Mouse (Mus musculus): ENCODE results near the gene Clpb. TPM values are rescaled to one million over a fixed set of nuclear protein-coding genes. Genes with fewer than 3 reads are reported as not detected.

Clpb gene
- polyA plus RNA-seq, 1 experiment, result 45.7 TPM

DNA sequence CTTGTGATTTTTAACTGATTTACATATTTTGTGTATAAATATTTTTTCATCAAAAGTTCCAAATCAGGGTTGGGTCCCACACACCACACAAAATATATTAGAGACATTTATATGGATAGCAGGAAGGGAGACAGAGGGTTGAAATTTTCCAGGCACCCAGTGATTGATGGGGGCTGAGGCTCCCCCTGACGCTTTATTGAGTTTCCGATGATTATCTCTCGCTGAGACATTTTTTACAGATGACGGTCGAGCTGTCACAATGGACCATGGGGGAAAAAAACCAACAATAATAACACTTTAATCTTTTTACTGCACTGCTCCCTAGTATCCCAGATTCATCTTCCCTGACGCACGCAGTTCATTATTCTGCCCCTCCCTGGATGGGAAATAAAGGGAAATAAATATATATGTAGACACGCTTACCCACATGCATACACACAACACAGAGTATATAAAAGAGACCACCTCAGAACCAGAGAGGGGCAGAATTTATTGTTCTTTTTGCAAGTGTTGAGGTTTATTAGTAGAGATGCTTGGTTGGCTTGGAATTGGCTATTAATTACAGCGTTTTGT lies 50.5 kb downstream of the Clpb start:
- no peak for DNase-seq (ENCODE audit: extremely low spot score in 1 of 2, low spot score in 1 of 2)

DNA sequence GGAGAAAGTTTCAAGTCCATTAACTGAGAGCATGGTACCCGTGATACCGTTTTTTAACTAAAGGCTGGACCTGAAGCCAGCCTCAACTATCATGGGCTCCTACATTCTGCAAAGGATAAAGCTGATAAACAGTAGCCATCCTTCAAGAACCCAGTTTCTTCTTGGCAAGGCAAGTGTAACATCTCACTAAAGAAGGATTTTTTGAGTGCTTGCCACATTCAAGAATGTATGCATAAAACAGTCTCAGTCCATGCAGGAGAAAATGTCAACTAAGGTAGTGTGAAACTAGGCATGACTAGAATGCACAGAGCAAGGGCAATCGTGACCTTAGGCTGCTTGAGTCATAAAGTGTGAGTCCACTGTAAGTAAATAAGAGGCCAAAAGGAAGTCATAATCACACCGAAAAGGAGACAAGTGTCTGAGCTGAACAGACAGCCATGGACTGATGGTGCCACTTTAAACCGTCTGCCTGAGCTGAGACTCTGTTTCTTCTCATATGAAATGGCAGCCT lies 51.7 kb downstream of the Clpb start:
- peak in 1 of 2 experiments; percentile 47 for DNase-seq (ENCODE audit: extremely low spot score in 1 of 2, low spot score in 1 of 2)

DNA sequence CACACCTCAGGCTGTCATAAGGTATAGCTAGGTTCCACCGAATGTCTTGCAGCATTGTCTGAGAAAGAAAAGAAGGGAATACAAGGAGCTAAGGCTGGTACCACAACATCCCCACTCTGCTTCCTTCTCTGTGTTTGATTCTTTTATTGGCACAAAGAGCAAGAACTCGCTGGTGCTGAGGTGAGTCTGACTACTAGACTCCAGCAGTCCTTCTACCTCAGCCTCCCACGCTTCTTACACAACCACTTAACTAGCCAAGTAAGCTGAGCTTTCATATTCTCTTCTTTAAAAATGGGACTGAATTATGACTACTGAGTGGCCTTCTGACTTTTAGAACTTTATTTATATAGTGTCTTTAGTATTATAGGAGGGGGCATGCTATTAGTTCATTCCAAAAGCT lies 56.9 kb downstream of the Clpb start:
- no peak for DNase-seq (ENCODE audit: extremely low spot score in 1 of 2, low spot score in 1 of 2)

DNA sequence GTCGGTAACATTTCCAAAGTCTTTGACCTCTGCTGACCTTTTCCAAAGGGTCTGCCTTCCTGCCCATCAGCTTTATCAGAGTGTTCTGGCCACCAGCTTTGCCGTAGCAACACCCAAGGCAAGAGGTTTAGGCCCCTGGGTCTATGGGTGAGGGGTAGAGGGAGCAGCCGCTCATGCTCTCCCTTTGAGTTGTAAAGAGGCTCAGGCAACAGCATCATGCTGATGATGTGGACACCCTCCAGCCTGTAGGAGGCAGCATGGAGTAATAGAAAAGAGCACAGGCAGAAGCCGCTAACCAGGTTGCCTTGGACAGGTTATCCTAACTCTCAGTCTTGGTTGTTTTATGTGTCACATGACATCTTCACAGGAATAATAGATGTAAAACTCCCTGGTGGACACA lies 61.6 kb downstream of the Clpb start:
- no peak for DNase-seq (ENCODE audit: extremely low spot score in 1 of 2, low spot score in 1 of 2)

- DNase-seq (ENCODE audit: extremely low spot score in 1 of 2, low spot score in 1 of 2), result no peak
These were observed 63.5 kb downstream of the Clpb start for GRCm38 (mm10) chr7:101726980-101727379.

DNA sequence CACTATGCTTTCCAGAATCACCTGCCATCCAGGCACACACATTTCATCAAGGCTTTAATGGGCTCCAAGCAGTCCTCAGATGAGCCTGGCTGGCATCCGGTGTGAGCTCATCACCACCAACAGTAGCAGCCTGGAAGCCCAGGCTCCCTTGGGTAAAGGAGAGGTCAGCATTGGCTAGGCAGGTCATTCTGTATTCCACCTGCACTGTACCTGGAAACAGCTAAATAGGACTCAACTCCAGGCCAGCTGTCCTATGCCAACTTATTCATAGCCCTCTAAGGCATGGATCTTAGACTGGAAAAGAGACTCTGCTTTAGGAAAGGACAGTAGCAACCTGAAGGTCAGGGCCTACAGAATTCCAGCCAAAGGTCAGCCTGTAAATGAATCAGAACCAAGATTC lies 68.7 kb downstream of the Clpb start:
- DNase-seq (ENCODE audit: extremely low spot score in 1 of 2, low spot score in 1 of 2), result no peak

GRCm38 (mm10) chr7:101733042-101733441 lies 69.6 kb downstream of the Clpb start:
- DNase-seq (ENCODE audit: extremely low spot score in 1 of 2, low spot score in 1 of 2), result no peak

- no peak for DNase-seq (ENCODE audit: extremely low spot score in 1 of 2, low spot score in 1 of 2)
These were observed 71.9 kb downstream of the Clpb start for GRCm38 (mm10) chr7:101735297-101735696.

GRCm38 (mm10) chr7:101737735-101738134 lies 74.3 kb downstream of the Clpb start:
- DNase-seq (ENCODE audit: extremely low spot score in 1 of 2, low spot score in 1 of 2), result no peak

GRCm38 (mm10) chr7:101739602-101740001 lies 76.2 kb downstream of the Clpb start:
- DNase-seq (ENCODE audit: extremely low spot score in 1 of 2, low spot score in 1 of 2), result no peak

DNA sequence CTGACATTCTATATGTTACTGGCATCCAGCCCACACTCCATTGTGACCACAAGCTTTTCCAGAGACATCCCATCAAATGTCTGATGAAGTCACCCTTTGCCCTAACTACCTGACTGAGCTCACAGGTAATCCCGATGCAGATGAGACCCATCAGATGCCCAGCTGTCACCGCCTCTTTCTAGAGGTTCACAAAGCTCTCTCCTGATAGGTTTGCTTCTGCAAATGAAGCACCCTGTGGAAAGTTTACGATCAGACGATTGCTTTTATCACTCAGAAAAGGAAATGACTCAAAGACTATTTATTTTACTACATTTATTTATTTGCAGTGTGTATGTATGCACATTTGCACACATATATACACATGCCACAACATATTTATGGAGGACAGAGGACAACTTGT lies 80.1 kb downstream of the Clpb start:
- no peak for DNase-seq (ENCODE audit: extremely low spot score in 1 of 2, low spot score in 1 of 2)

- DNase-seq (ENCODE audit: extremely low spot score in 1 of 2, low spot score in 1 of 2), result no peak
These were observed 83.3 kb downstream of the Clpb start for GRCm38 (mm10) chr7:101746559-101747334.

DNA sequence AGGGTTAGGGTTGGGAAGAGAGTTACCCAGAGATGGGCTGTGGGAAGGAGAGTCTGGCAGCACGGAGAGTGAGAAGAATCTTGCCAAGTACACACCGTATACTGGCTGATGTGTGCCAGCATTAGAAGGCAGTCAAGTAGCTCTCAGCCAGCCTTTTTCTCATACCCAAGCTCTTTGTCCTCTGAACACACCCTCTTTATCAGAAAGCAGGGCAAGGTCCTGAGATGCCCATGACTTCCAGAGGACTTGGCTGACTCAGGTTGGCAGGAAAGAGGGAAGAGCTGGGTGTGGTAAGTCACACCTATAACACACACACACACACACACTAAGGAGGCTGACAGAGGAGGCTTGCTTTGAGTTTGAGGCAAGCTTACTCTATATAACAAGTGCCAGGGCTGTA lies 86.8 kb downstream of the Clpb start:
- DNase-seq (ENCODE audit: extremely low spot score in 1 of 2, low spot score in 1 of 2), result no peak

DNA sequence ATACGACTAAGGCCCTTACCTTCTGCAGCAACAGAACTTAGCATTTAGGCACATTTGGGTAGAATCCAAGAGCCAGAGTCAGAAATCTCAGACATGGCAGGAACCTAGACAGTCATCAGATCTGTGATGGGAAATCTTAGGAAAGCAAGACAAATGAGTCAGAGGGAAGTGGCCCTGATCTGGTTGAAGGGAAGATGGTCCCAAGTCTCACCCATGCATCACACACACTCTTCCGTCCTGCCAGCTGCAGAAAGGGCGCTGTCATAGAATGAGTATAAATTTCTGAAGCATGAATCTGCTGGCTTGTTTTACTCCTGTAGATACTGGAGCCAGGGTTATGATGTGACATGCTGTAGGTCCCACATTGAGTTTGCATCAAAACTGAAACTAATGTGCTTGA lies 88.9 kb downstream of the Clpb start:
- DNase-seq (ENCODE audit: extremely low spot score in 1 of 2, low spot score in 1 of 2), result no peak

GRCm38 (mm10) chr7:101753492-101753891 lies 90.1 kb downstream of the Clpb start:
- DNase-seq (ENCODE audit: extremely low spot score in 1 of 2, low spot score in 1 of 2), result no peak

- no peak for DNase-seq (ENCODE audit: extremely low spot score in 1 of 2, low spot score in 1 of 2)
These were observed 91.0 kb downstream of the Clpb start for GRCm38 (mm10) chr7:101754416-101754815.

DNA sequence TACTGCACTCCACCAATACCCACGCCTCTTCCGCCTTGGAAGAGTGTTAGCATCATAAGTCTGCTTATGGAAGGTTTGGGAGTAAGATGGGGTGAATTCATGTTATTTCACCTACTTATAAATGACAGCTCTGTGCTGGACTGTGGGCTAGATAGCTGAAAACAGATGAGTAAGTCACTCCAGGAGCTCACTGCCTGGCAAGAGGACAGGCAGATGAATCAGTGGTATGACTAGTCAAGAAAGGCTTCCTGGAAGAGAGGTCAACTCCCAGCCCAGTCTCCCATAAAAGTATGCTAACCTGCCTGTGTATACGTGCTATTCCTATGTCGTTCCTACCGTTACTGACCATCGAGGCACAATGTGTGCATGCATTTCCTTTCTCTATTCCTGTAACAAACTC lies 91.9 kb downstream of the Clpb start:
- DNase-seq (ENCODE audit: extremely low spot score in 1 of 2, low spot score in 1 of 2), result no peak

DNA sequence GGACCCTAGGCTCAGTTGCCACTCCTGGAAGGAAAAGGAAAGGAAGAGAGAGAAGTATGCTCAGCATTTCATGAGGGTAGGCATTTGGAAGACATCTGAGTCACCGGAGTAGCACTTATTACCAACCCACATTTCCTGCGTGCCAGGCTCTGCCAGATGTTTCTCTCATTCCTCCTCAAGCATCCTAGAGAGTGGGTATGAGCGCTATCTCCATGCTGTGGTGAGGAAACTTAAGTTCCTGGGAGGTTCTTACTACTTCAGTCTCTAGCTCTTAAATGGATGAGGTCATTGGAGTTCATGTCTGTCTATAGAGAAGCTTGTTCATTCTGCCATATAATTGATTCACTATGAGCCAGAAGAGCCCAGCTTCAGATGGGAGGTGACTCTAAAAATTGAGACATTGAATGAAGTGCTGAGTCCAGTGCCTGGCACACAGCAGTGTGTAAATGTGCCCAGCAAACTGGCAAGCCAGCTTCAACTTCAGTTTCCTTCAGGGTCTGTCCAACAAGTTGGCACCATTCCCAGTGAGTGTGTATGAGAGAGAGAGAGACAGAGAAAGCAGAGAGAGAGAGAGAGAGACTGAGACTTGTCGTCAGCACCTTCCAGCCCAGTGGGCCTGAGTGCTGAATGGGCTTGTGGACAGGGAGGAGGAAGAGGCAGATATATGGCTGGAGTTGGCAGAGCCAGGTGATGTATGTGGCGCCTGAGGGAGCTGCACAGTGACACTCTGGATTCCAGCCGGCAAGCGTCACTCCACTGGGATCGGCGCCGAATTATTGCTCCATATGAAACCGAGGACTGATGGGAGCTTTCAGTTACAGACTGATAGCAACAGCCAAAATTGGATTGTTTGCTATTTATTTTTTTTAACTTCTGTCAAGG lies 98.7 kb downstream of the Clpb start:
- peak in 1 of 2 experiments; percentile 35 for DNase-seq (ENCODE audit: extremely low spot score in 1 of 2, low spot score in 1 of 2)

DNA sequence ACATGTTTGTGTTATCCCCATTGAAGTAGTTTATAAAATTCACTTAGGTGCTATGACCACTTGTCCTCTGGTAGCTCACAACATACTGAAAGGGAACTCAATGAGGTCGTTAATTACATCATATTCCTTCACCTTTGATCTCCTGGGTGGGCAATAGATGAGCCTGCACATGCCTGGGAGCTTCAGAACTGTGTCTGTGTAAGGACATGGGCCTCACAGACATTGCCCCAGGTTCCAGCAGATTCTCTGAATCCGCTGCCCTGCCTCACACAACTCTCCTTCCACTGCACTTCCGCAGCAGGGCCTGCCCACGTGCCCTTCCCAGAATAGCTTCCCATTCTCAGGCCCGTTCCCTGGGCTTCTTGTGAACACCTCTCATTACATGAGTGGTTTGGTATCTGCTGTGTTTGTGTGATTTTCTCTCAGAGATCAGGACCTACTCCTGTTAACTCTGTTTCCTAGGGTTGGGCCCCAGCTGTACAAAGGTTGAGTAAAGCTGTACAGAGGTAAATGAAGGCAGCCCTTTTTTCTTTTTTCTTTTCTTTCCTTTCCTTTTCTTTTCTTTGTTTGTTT lies 104.0 kb downstream of the Clpb start:
- DNase-seq (ENCODE audit: extremely low spot score in 1 of 2, low spot score in 1 of 2), result peak in 1 of 2 experiments; percentile 52

GRCm38 (mm10) chr7:101770051-101770450 lies 106.6 kb downstream of the Clpb start:
- peak in 1 of 2 experiments; percentile 55 for DNase-seq (ENCODE audit: extremely low spot score in 1 of 2, low spot score in 1 of 2)

DNA sequence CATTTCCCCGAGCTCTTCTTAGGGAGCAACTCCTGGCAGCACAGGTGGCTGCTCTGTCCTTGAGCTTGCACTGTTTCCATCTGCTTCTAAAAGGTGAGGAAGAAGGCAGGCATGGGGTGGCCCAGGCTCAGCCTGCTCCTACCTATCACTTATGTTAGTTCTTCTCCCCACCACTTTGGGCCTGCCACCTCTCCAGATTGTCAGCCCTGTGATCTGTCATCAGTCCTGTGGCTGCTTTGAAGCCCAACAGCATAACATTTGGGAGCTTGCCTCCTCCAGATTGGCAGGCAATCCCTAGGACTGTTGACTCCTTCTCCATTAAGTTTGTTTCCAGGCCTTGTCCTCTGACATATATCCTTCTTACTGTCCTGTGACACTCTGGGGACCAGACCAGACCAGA lies 108.2 kb downstream of the Clpb start:
- DNase-seq (ENCODE audit: extremely low spot score in 1 of 2, low spot score in 1 of 2), result no peak
